Mouse (Mus musculus) brain, embryonic 14.5 days (tissue): ENCODE results near the gene Rbms2.

Experiments
- CTCF ChIP-seq: fragments of 200-500 bp; IDR thresholded peaks from 2 replicates; pipeline ENCODE4 v1.5.1; 2012; ENCODE audit warnings: inconsistent platforms, mild to moderate bottlenecking, moderate library complexity, borderline replicate concordance; ENCODE audit not compliant: insufficient read depth, insufficient read length; ENCODE audit errors: extremely low read depth
- POLR2A ChIP-seq: fragments of 200-500 bp; IDR thresholded peaks from 2 replicates; pipeline ENCODE4 v1.6.1; 2012; ENCODE audit warnings: mild to moderate bottlenecking, inconsistent platforms, borderline replicate concordance; ENCODE audit not compliant: poor library complexity, insufficient read depth, insufficient read length, severe bottlenecking; ENCODE audit errors: extremely low read depth

DNA sequence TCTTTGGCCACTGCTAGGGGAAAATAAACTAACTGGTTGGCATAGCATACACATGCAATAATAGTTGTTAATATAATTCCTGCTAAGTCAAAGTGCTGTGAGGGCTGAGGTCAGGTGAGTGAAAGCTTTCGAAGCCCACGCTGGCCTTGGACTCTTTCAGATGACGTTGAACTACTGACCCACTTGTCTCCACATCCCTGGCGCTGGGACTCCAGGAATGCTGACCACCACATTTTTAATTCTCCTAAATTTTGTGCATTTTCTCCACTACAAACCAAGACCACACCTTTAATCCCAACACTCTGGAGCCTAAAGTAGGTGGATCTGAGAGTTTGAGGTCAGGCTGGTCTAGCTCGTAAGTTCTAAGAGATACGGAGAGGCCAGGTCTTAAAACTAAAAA lies 13.0 kb upstream of the Rbms2 start:
- TF ChIP-seq CTCF (no peak), POLR2A (no peak)
